Mouse (Mus musculus) forelimb bud, embryonic 11.5 days (tissue): ENCODE data around the gene Trat1.

Source experiments
- DNase-seq: peaks from one replicate; pipeline ENCODE4 v3.0.0-alpha.2; 2012; ENCODE audit warnings: low read depth, low spot score

The Trat1 gene

DNA sequence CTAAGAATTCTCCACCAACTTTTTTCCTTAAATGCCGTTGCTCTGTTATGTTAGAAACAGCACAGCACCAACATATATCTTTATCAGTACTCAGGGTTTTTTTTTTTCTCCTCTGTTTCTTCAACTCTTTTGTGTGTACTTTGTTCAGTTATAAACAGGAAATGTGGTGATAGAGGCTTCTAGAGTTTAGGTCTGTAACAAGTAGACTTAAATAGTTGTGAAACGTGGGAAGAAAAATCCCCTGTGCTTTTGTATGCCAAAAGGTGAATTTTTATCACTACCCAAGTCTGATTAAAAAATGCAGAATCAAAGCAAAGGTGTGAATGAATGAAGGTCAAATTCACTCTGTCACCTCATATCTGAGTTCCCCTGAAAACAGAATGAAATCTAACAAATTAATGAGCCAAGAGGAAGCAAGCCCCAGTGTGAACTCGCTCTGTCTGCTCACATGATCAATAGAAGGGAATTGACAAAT lies at the start of gene Trat1:
TSS of gene Trat1 (minus strand) at position 51 of the 475 bp plus-strand sequence.
- DNase-seq: no peak

GRCm38 (mm10) chr16:48818524-48818923 lies 46.7 kb upstream of the Trat1 start:
- DNase-seq: no peak

- DNase-seq: no peak
These were observed 44.9 kb upstream of the Trat1 start, which contains the start of gene Retnlb for GRCm38 (mm10) chr16:48816695-48817094. Gene Retnlb (plus strand): TSS chr16:48816856.

GRCm38 (mm10) chr16:48811881-48812436 lies 40.1 kb upstream of the Trat1 start:
- no peak for DNase-seq

DNA sequence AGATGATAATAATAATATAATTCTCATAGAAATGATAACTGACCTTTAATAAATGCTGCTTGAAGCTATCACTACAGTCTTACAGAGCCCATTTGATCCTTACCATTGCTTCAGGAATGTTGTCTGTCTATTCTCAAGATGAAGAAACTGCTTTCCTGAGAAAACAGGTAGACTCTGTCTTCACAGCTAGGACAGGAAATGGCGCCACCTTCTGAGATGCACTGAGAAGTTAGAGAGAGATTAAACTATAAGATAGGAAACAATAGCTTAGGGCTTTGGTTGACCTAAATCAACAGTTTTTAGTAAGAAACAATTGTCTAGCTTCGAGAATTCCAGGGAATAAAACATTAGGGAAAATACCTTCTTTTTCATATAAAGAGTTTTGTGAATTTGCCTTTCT lies 37.6 kb upstream of the Trat1 start:
- no peak for DNase-seq

DNA sequence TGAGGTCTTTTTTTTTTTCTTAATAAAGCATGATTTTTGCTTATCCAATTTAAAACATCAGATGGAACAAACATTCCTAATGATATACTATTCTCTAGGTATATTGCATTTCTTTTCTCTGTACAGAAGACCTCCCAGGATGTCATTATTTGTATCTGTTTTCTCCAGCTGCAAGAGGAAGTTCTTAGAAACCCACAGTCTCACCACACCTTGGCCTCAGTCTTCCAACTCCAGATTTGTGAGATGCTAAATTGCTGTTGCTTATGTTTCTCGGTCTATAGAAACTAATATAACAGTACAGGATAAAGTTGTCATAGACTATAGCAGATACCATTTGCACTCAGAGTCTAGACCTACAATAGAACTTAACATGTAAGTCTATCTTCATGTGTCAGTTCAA lies 34.7 kb upstream of the Trat1 start:
- no peak for DNase-seq

- DNase-seq: no peak
These were observed 33.6 kb upstream of the Trat1 start for GRCm38 (mm10) chr16:48805412-48805811.

DNA sequence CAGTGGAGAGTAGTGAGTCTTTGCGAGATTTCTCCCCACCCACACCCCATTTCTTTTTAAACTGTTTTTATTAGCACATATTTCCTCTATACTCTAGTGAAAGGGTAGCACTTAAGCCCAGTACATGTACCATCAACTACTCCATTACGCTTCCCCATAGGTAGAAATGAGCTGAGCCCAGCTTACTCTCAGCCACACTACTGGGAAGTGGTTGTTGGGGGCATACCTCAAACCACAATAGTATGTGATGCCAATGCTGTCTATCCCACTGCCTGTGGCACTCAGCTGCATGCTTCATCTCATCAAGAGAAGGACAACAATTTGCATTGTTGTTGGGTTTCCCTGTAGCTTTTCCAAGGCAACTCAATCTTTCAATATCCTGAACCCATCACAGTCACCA lies 29.1 kb upstream of the Trat1 start:
- DNase-seq: no peak

GRCm38 (mm10) chr16:48799470-48799869 lies 27.6 kb upstream of the Trat1 start:
- DNase-seq: no peak

DNA sequence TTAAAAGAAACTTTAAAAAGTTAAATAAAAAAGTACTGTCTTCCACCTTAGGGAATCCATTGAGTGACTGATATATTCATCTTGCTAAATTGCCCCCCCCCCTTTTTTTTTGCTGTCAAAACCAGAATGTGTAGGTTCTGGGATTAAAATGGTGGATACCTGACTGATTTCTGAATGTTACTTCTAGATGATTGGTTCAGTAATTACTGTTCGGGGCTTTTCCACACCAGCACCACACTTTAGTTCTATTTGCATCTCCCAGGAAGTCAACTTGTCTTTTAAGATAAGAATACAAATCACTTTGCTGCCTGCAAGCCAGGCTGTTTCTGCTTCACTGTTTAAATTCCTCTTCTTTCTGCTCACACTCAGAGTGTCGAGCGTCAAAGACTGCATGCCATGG lies 26.5 kb upstream of the Trat1 start:
- no peak for DNase-seq

- DNase-seq: peak; percentile 5
These were observed 16.9 kb upstream of the Trat1 start for GRCm38 (mm10) chr16:48788704-48789185.

DNA sequence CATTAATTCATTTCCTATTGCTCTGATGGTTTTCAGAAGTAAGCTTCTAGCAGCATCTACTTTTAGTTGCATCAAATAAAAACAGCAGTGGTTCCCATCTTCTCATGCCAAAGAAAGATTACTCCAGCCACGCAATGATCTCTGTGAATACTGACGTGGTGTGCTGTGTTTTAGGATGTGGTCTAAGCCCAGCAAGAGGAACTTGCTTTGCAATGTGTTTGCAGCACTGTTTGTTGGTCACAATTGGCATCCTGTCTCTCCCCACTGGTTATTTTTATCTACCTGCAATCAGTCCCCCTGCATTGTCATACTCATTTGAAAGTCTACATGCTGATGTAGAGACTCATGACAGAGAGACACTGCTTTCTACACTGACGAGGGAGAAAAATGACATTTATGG lies 14.4 kb upstream of the Trat1 start:
- no peak for DNase-seq

DNA sequence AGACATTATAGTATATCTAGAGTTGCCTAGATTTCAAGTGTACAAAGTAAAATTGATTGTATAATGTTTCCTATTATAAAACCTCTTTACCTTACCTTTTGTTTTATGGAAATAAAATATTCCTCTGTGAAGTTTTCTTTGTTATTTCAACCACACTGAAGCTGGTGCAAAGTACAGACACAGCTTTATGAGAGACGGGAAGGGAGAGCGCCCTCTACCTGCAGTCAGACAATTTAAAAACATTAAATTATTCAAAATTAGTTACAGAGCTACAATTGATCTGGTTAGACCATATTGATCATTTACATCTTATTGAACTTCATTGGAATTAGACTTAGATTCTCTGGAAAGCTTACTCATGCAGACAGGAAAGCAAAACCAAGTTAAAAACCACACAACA lies 5.4 kb upstream of the Trat1 start:
- no peak for DNase-seq

DNA sequence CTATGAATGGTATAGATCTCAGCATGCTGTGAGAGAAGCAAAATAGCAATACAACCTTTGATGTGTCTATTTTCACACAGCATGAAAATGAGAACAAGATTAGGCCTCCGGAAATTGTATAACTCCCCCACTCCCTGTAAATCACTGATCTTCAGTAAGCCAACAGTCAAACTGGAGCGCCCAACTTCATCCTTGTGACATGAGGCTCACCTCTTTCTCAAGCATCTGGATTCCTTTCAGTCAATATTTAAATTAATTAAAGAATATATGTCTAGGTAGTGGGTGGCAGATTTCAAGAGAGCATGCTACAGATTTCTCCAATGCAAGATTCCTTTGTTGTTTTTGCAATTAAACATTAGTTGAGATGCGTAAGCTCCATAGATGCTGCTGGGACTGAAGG lies 2.6 kb downstream of the Trat1 start:
- no peak for DNase-seq

DNA sequence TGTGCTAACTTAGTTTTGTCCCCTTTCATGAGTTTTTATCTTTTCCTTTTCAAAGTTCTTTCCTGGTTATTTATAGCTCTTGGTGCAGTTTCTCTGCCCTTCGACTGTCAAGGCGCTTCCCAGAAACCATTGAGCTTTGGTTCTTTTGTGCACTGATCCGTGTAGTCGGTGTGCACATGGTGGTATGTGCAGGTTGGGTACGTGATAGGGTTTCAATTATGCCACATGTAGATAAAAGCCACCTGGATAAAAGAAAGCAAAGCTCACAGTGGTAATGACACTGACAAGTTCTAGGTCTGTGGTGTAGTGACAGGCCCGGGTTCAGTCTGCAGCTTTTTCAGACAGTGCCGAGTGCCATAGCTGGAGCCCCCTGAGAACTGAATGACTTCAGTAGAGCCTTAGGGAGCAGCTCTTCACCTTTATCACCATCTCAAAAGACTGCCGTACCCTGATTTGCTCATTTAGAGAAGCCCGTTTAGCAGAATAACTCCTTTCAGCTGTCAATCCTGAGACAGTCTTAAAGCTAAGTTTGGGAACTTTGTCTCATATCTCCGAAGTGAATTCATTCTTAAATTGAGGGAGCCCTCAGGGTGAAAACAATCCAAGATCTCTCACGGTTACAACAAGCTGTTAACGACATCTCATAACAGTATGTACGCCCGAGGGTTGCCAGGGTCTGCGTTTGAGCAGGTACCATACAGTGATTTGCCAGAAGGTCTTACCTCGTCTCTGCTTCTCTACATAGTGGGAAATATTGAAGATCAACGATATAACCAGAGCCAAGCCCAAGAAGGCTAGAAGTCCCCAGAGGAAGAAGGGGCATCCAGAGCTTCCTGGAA lies 11.0 kb downstream of the Trat1 start:
- DNase-seq: no peak

DNA sequence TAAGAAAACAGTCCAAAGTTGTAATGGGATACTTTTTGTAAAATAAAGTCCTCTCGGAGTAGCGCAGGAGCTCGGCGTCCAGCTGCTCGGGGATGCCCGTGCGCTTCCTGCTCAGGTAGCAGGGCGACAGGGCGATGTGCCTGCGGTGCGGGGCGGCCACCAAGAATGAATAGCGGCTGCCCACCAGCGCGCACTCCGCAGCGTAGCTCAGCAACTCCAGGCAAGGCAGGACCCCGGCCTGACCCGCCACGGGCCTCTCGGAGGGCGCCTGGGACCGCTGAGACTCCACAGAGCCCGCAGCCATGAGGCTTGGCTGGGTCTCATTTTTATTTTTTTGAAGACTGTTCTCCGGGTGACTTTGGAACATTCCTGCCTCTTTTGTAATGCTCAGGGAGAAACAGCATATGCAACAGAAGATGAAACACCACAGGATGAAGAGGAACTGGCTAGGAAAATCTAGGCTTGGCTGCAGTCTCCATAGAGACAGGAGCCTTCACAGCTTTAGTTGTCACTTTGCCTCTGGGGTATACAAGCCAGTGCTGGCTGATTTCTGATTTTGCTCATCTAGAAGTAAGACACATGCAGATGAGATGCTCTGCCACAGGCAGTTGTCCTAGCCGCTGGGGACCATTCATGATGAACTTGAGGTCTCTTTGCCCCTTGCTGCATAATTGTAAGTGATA lies 21.5 kb downstream of the Trat1 start:
- no peak for DNase-seq

DNA sequence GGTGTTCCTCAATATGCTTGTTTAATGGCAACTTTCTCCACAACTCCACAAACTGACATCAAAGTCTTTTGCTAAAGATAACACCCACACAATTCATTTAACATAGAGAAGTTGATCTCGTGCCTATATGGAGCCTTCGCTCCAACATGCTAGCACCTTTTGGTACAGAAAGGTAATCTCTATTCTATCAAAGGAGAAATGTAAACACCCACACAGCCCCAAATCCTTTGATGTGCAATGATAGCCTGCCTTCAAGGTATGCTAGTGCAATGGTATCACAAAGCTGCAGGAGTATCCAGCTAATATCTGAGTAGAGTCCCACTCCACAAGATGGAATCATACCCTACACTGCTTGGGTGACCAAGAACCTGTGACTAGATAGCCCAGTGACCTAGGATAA lies 26.4 kb downstream of the Trat1 start:
- DNase-seq: no peak

DNA sequence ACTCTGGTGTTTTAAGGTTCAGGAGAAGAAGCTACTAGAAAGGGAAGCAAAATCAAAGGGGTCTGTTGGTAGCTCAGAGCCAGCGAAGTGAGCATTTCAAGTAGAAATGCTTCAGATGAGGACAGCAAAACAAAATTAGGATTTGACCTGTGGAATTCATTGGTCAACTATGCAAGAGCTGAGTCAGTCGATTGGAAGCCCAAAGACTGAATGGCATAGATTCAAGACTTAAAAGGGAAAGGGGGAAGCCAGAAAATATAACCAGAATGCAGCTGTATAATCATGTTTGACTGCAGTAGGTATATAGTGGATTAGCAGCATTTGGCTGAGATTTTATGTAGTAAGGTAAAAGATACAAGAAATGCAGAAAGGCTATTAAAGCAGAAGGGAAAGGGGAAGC lies 26.8 kb downstream of the Trat1 start:
- no peak for DNase-seq

GRCm38 (mm10) chr16:48741549-48741948 lies 30.3 kb downstream of the Trat1 start:
- DNase-seq: no peak

- DNase-seq: no peak
These were observed 31.8 kb downstream of the Trat1 start for GRCm38 (mm10) chr16:48739974-48740373.

DNA sequence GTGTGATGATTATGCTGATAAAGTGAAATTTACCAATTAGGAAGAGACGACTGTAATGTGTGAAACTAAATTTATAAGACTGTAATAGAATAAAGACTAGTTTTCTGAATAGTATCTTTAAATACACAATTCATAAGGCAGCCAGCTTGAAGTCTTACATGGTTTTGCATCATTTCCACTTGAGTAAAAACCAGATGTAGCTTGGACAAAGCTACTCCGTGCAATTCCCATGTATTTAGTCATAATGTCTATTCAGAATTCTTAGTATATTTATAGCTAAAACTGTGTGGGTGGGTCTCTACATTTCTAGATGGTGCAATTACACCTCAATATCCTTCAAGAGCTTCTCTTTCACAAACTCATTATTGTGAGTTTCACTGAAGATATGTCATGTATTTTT lies 33.4 kb downstream of the Trat1 start:
- DNase-seq: no peak

DNA sequence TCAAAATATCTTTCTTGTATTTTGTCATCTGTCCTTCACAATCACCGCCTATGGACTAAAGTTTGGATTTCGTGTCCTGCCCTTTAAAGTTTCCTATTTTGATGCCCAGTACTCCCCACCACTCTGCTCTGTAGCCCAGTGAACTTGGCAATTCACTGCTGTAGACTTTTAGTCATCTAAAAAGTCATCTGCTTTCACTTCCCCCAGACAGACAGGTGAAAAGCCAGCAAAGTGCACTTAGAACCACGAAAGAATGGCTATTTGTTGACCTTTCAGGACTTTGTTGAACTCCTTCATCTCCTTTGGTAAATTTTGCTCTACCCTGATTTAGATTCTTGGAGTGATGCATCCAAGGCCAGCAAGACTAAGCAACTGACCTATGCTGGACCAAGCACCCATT lies 34.9 kb downstream of the Trat1 start:
- no peak for DNase-seq

- no peak for DNase-seq
These were observed 51.6 kb downstream of the Trat1 start for GRCm38 (mm10) chr16:48720259-48720658.
